Mouse (Mus musculus) heart, embryonic 12.5 days (tissue): ENCODE results near the gene Ccdc36. TPM values are rescaled to one million over a fixed set of nuclear protein-coding genes. Genes with fewer than 3 reads are reported as not detected.

Experiments used
- ATAC-seq: fragments of 200-750 bp; cut with Nextera tagmentation; 2 replicates; pipeline ENCODE4 v1.8.0; 2017; ENCODE audit warnings: moderate TSS enrichment, moderate library complexity; ENCODE audit not compliant: insufficient number of reproducible peaks, low FRiP score
- H3K27ac ChIP-seq: fragments of 300-500 bp; sonication (generic); 2 replicates; pipeline ENCODE4 v1.5.1; 2016; ENCODE audit warnings: mild to moderate bottlenecking, moderate library complexity; ENCODE audit not compliant: poor library complexity, severe bottlenecking
- H3K27me3 ChIP-seq: fragments of 300-500 bp; sonication (generic); replicated peaks from 2 replicates; pipeline ENCODE4 v1.6.1; 2016; ENCODE audit warnings: mild to moderate bottlenecking, moderate library complexity
- H3K36me3 ChIP-seq: fragments of 300-500 bp; sonication (generic); 2 replicates; pipeline ENCODE4 v1.6.1; 2016; ENCODE audit warnings: mild to moderate bottlenecking, moderate library complexity
- H3K4me1 ChIP-seq: fragments of 300-500 bp; sonication (generic); replicated peaks from 2 replicates; pipeline ENCODE4 v1.6.1; 2016; ENCODE audit warnings: mild to moderate bottlenecking
- H3K4me2 ChIP-seq: fragments of 300-500 bp; sonication (generic); 2 replicates; pipeline ENCODE4 v1.6.1; 2016; ENCODE audit warnings: mild to moderate bottlenecking, moderate library complexity
- H3K4me3 ChIP-seq: fragments of 300-500 bp; sonication (generic); 2 replicates; pipeline ENCODE4 v1.5.1; 2016; ENCODE audit warnings: mild to moderate bottlenecking
- H3K9ac ChIP-seq: fragments of 300-500 bp; sonication (generic); 2 replicates; pipeline ENCODE4 v1.6.1; 2016; ENCODE audit warnings: mild to moderate bottlenecking, moderate library complexity
- H3K9me3 ChIP-seq: fragments of 300-500 bp; sonication (generic); replicated peaks from 2 replicates; pipeline ENCODE4 v1.6.1; 2016; ENCODE audit warnings: mild to moderate bottlenecking, moderate library complexity
- WGBS: fragments of 180-500 bp; shearing (Covaris S2); methylation state at CpG from one replicate; pipeline ENCODE4 v1.1.7; 2016; 5-methylcytosine and 5-hydroxymethylcytosine counted together
- polyA plus RNA-seq: library from polyadenylated mRNA; unstranded; fragments of >200 nt; fragmentation: Nextera tagmentation; extraction: Ambion mirVana; gene quantifications from 2 replicates; pipeline ENCODE4 v1.2.1, GENCODE M21; 2016

The Ccdc36 gene
- polyA plus RNA-seq, result 1.0 and 1.5 TPM in 2 replicates

GRCm38 (mm10) chr9:108428384-108428783 lies at the start of gene Ccdc36:
Ccdc36 (minus strand) TSS chr9:108428484.
- Histone ChIP-seq H3K27me3 (no peaks in the 10 kb centered on the region), H3K9ac (no peak within 1 kb of the TSS), H3K4me2 (no peak within 1 kb of the TSS), H3K9me3 (no peaks in the 10 kb centered on the region), H3K4me1 (peaks cover 6% of the 10 kb centered on the region), H3K4me3 (no peak within 1 kb of the TSS), H3K36me3 (no peaks in the 10 kb centered on the region), H3K27ac (no peak within 1 kb of the TSS)
- ATAC-seq, result no peak

- no peak for ATAC-seq
- Histone ChIP-seq H3K36me3 (no peaks in the 10 kb centered on the region), H3K27me3 (no peaks in the 10 kb centered on the region), H3K9me3 (no peaks in the 10 kb centered on the region), H3K4me2 (no peak overlapping the region), H3K27ac (no peak overlapping the region), H3K4me3 (no peak overlapping the region), H3K9ac (no peak overlapping the region), H3K4me1 (peaks cover 5% of the 10 kb centered on the region; the same call in 1 of the 2 replicates)
- WGBS, result 60% methylated on average over 1 of the region's 1 CpGs
Measured at GRCm38 (mm10) chr9:108474528-108474927, 46.2 kb upstream of the Ccdc36 start.

GRCm38 (mm10) chr9:108469845-108470244 lies 41.6 kb upstream of the Ccdc36 start:
- H3K9ac ChIP-seq, result no peak overlapping the region
- no peak overlapping the region for H3K4me3 ChIP-seq
- H3K27me3 ChIP-seq, result no peaks in the 10 kb centered on the region
- no peak overlapping the region for H3K27ac ChIP-seq
- H3K4me2 ChIP-seq, result no peak overlapping the region
- H3K9me3 ChIP-seq, result no peaks in the 10 kb centered on the region
- H3K4me1 ChIP-seq, result no peaks in the 10 kb centered on the region
- no peak for ATAC-seq
- WGBS, result 54% methylated on average over 4 of the region's 4 CpGs
- peaks cover 25% of the 10 kb centered on the region for H3K36me3 ChIP-seq

- H3K27me3 ChIP-seq, result no peaks in the 10 kb centered on the region
- H3K4me3 ChIP-seq, result no peak overlapping the region
- no peak overlapping the region for H3K9ac ChIP-seq
- H3K4me2 ChIP-seq, result no peak overlapping the region
- 70% methylated on average over 5 of the region's 5 CpGs for WGBS
- H3K9me3 ChIP-seq, result no peaks in the 10 kb centered on the region
- no peak for ATAC-seq
- H3K27ac ChIP-seq, result no peak overlapping the region
- H3K4me1 ChIP-seq, result no peaks in the 10 kb centered on the region
- H3K36me3 ChIP-seq, result peaks cover 29% of the 10 kb centered on the region
Measured at GRCm38 (mm10) chr9:108469430-108469829, 41.1 kb upstream of the Ccdc36 start.

GRCm38 (mm10) chr9:108466219-108466618 lies 37.9 kb upstream of the Ccdc36 start:
- ATAC-seq, result no peak
- Histone ChIP-seq H3K9me3 (no peaks in the 10 kb centered on the region), H3K27ac (no peak overlapping the region), H3K4me1 (peaks cover 13% of the 10 kb centered on the region), H3K36me3 (peaks cover 50% of the 10 kb centered on the region), H3K27me3 (no peaks in the 10 kb centered on the region), H3K9ac (no peak overlapping the region), H3K4me3 (no peak overlapping the region), H3K4me2 (no peak overlapping the region)
- WGBS, result 95% methylated on average over 2 of the region's 2 CpGs

- peaks cover 15% of the 10 kb centered on the region for H3K4me1 ChIP-seq
- H3K36me3 ChIP-seq, result peaks cover 50% of the 10 kb centered on the region
- no peak overlapping the region for H3K4me3 ChIP-seq
- no peaks in the 10 kb centered on the region for H3K9me3 ChIP-seq
- no peak overlapping the region for H3K4me2 ChIP-seq
- no peak for ATAC-seq
- H3K27me3 ChIP-seq, result no peaks in the 10 kb centered on the region; the same call in 1 of the 2 replicates
- WGBS, result 96% methylated on average over 9 of the region's 9 CpGs
- no peak overlapping the region for H3K9ac ChIP-seq
- no peak overlapping the region for H3K27ac ChIP-seq
Measured at GRCm38 (mm10) chr9:108463713-108464112, 35.4 kb upstream of the Ccdc36 start.

GRCm38 (mm10) chr9:108462192-108462591 lies 33.9 kb upstream of the Ccdc36 start:
- Histone ChIP-seq H3K4me1 (peaks cover 15% of the 10 kb centered on the region), H3K4me3 (no peak overlapping the region), H3K36me3 (peaks cover 42% of the 10 kb centered on the region), H3K27ac (no peak overlapping the region), H3K9ac (peak overlapping the region; percentile 27), H3K4me2 (peak overlapping the region; percentile 96), H3K9me3 (no peaks in the 10 kb centered on the region), H3K27me3 (no peaks in the 10 kb centered on the region; the same call in 1 of the 2 replicates)
- 78% methylated on average over 10 of the region's 10 CpGs for WGBS
- no peak for ATAC-seq

GRCm38 (mm10) chr9:108461675-108462074 lies 33.4 kb upstream of the Ccdc36 start:
- Histone ChIP-seq H3K4me1 (peaks cover 15% of the 10 kb centered on the region), H3K9ac (peak overlapping the region; percentile 84), H3K27me3 (no peaks in the 10 kb centered on the region; the same call in 1 of the 2 replicates), H3K27ac (no peak overlapping the region), H3K36me3 (peaks cover 41% of the 10 kb centered on the region), H3K9me3 (no peaks in the 10 kb centered on the region), H3K4me3 (peak overlapping the region; percentile 80), H3K4me2 (peak overlapping the region; percentile 96)
- WGBS, result 86% methylated on average over 5 of the region's 5 CpGs
- ATAC-seq, result no peak

GRCm38 (mm10) chr9:108461181-108461631 lies 32.9 kb upstream of the Ccdc36 start, which contains the start of gene Klhdc8b:
Klhdc8b (minus strand) TSS chr9:108461581.
- ATAC-seq, result no peak

GRCm38 (mm10) chr9:108460319-108461178 lies 32.3 kb upstream of the Ccdc36 start, which contains the start of gene Ccdc71:
Ccdc71 (plus strand) TSS chr9:108460527.
- Histone ChIP-seq H3K27ac (peak within 1 kb of the TSS; percentile 82), H3K4me3 (peak within 1 kb of the TSS; percentile 80), H3K9me3 (no peaks in the 10 kb centered on the region), H3K4me1 (peaks cover 15% of the 10 kb centered on the region), H3K9ac (peak within 1 kb of the TSS; percentile 84), H3K27me3 (no peaks in the 10 kb centered on the region; the same call in 1 of the 2 replicates), H3K4me2 (peak within 1 kb of the TSS; percentile 96), H3K36me3 (peaks cover 32% of the 10 kb centered on the region)
- WGBS, result under 1% methylated on average over 52 of the region's 52 CpGs
- peak; percentile 81 for ATAC-seq

More at GRCm38 (mm10) chr9:108461181-108461631, 32.9 kb upstream of the Ccdc36 start, which contains the start of gene Klhdc8b:
- Histone ChIP-seq H3K4me3 (peak within 1 kb of the TSS; percentile 80), H3K4me1 (peaks cover 15% of the 10 kb centered on the region), H3K27ac (peak within 1 kb of the TSS; percentile 82), H3K9me3 (no peaks in the 10 kb centered on the region), H3K4me2 (peak within 1 kb of the TSS; percentile 96), H3K36me3 (peaks cover 39% of the 10 kb centered on the region), H3K27me3 (no peaks in the 10 kb centered on the region; the same call in 1 of the 2 replicates), H3K9ac (peak within 1 kb of the TSS; percentile 84)
- WGBS, result 21% methylated on average over 11 of the region's 11 CpGs

GRCm38 (mm10) chr9:108459939-108460318 lies 31.6 kb upstream of the Ccdc36 start:
- Histone ChIP-seq H3K9me3 (no peaks in the 10 kb centered on the region), H3K27me3 (no peaks in the 10 kb centered on the region; the same call in 1 of the 2 replicates), H3K9ac (no peak overlapping the region), H3K4me3 (peak overlapping the region; percentile 80), H3K27ac (peak overlapping the region; percentile 82), H3K4me1 (peaks cover 15% of the 10 kb centered on the region), H3K36me3 (peaks cover 26% of the 10 kb centered on the region), H3K4me2 (peak overlapping the region; percentile 96)
- no peak for ATAC-seq
- 86% methylated on average over 1 of the region's 1 CpGs for WGBS
